Mouse (Mus musculus): ENCODE data around the gene Ptprs.

DNA sequence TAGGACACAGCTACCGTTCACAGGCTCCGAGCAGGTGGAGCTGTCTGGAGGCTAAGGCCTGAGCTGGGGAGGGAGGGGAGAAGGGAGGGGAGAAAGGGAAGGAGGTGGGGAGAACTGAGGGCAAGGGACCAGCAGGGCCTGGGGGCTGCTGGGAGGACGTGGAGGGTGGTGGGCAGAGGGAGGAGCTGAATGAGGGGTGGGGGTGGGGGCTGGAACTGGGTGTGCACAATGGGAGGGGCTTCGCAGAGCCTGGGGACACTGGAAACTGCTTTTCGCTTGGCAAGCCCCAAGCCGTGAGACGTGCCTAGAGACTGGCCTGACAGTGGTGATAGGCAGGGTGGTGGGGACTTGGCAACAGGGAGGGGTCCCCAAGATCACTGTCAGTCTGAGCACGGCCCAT is 7.0 kb downstream of the Ptprs start:
- no peak for TF ChIP-seq CTCF (IDR thresholded peaks at IDR 0.05; ENCODE audit: insufficient read depth, low read length)
- TF ChIP-seq POLR2A (IDR thresholded peaks at IDR 0.05; ENCODE audit: borderline replicate concordance, extremely low read depth, low read depth, low read length) = no peak

All from lung, adult 2 months (tissue).